Mouse (Mus musculus) embryonic fibroblast, embryonic 13.5 days (primary cell): Measurements from ENCODE around the gene Aire.

ENCODE experiments used
- CTCF ChIP-seq: IDR thresholded peaks from 2 replicates; pipeline ENCODE4 v1.5.1; 2011; ENCODE audit warnings: mild to moderate bottlenecking, control low read depth, low read length, moderate library complexity, borderline replicate concordance; ENCODE audit not compliant: insufficient read depth
- POLR2A ChIP-seq: IDR thresholded peaks from 2 replicates; pipeline ENCODE4 v1.6.1; 2011; ENCODE audit warnings: low read depth, mild to moderate bottlenecking, control low read depth, low read length, moderate library complexity

- TF ChIP-seq CTCF (no peak), POLR2A (no peak)
Observed at GRCm38 (mm10) chr10:78074977-78075376, 31.6 kb upstream of the Aire start.
